Mouse (Mus musculus) testis, adult 2 months (tissue): ENCODE results near the gene Patj.

ENCODE experiments used
- CTCF ChIP-seq: fragments of 200-500 bp; IDR thresholded peaks from 2 replicates; pipeline ENCODE4 v1.5.1; 2012; ENCODE audit warnings: low read depth, mild to moderate bottlenecking, inconsistent platforms, low read length, moderate library complexity; ENCODE audit not compliant: control insufficient read depth, insufficient read depth, insufficient replicate concordance
- POLR2A ChIP-seq: fragments of 200-500 bp; IDR thresholded peaks from 2 replicates; pipeline ENCODE4 v1.6.1; 2012; ENCODE audit warnings: low read depth, mild to moderate bottlenecking, inconsistent platforms, low read length, moderate library complexity; ENCODE audit not compliant: control insufficient read depth

DNA sequence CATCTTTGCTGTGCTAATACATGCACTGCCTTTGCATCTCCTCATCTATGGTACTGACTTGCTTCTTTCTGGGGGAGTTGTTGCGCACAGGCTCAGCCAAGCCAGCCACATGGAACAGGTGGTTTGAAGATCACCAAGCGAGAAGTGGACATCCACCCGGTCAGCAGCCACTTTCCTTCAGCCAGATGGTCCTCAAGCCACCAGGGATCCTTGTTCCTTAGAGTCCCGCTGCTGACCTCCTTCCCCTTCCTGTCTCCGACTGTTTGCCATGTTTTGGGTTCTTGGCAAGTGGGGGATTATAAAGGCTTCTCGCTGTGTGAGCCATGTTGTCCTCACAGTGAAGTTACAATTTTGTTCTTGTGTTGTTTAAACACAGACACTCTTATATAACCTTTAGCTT lies 223.6 kb downstream of the Patj start:
- TF ChIP-seq CTCF, result no peak
- TF ChIP-seq POLR2A, result no peak
